Mouse (Mus musculus) G1E (cell line): Measurements from ENCODE around the gene Ptx3.
"Not testable (repeated sequence)": the region's sequence is repeated elsewhere in the genome, so short reads cannot be mapped to it uniquely, and the experiment has no call there.

Experiments used
- CTCF ChIP-seq: IDR thresholded peaks from 2 replicates; pipeline ENCODE4 v1.5.1; 2012; ENCODE audit warnings: low read depth, low read length, inconsistent platforms, mixed read lengths
- GATA1 ChIP-seq: IDR thresholded peaks from 2 replicates; pipeline ENCODE4 v1.6.1; 2012; ENCODE audit warnings: borderline replicate concordance, low read length, inconsistent platforms, mixed read lengths
- TAL1 ChIP-seq: conservative IDR thresholded peaks from 2 replicates; pipeline ENCODE4 v1.6.1; 2012; ENCODE audit warnings: low read depth, low read length, inconsistent platforms, mixed read lengths

GRCm38 (mm10) chr3:66236234-66236871 is 16.6 kb downstream of the Ptx3 start:
- TF ChIP-seq TAL1, GATA1, CTCF: not testable (repeated sequence)
